Mouse (Mus musculus) CH12.LX (cell line): ENCODE results near the gene BC003965. TPM values are rescaled to one million over a fixed set of nuclear protein-coding genes. Genes with fewer than 3 reads are reported as not detected.

Source experiments
- DNase-seq: peaks from one replicate; pipeline ENCODE4 v3.0.0-alpha.2; 2013; ENCODE audit errors: extremely low read depth
- H3K27ac ChIP-seq: 2 replicates; pipeline ENCODE4 v1.5.1; 2012; ENCODE audit warnings: low read depth, mild to moderate bottlenecking, control low read depth, moderate library complexity; ENCODE audit not compliant: insufficient read depth
- H3K27me3 ChIP-seq: replicated peaks from 2 replicates; pipeline ENCODE3; 2012; ENCODE audit warnings: inconsistent platforms
- H3K36me3 ChIP-seq, 2 experiments: replicated peaks in 1 of 2; 2 replicates each; pipeline versions ENCODE3 to v1.6.1; 2012; ENCODE audit warnings: inconsistent platforms in 1 of 2, low read length in 1 of 2, mild to moderate bottlenecking in 1 of 2, mixed read lengths in 1 of 2, moderate library complexity in 1 of 2; ENCODE audit not compliant: control insufficient read depth in 1 of 2, insufficient read depth in 1 of 2
- H3K4me1 ChIP-seq, 2 experiments: 2 replicates each; pipeline ENCODE4 v1.6.1; 2012; ENCODE audit warnings: inconsistent platforms in 1 of 2, moderate library complexity in 1 of 2; ENCODE audit not compliant: insufficient read depth in 2 of 2, control insufficient read depth in 1 of 2
- H3K4me2 ChIP-seq: 2 replicates; pipeline ENCODE4 v1.6.1; 2012; ENCODE audit warnings: low read depth, mild to moderate bottlenecking, control low read depth; ENCODE audit not compliant: poor library complexity, insufficient read depth, severe bottlenecking
- H3K4me3 ChIP-seq, 3 experiments: fragments of 150-350 bp in 1 of 3; sonication (generic) in 1 of 3; replicated peaks in 1 of 3; 2 replicates each; pipeline versions ENCODE3 to v1.5.1; 2011 to 2012; ENCODE audit warnings: low read depth in 2 of 3, low read length in 2 of 3, mild to moderate bottlenecking in 2 of 3, moderate library complexity in 2 of 3, control low read depth in 1 of 3, improper control_type of control experiment in 1 of 3, inconsistent platforms in 1 of 3, mixed read lengths in 1 of 3; ENCODE audit not compliant: poor library complexity in 1 of 3
- H3K79me2 ChIP-seq: replicated peaks from 2 replicates; pipeline ENCODE4 v1.6.1; 2012; ENCODE audit warnings: mild to moderate bottlenecking, moderate library complexity; ENCODE audit not compliant: control insufficient read depth, poor library complexity, insufficient read depth, severe bottlenecking; ENCODE audit errors: extremely low read depth
- H3K9ac ChIP-seq: 2 replicates; pipeline ENCODE4 v1.6.1; 2012; ENCODE audit warnings: low read depth, mild to moderate bottlenecking, control low read depth, moderate library complexity; ENCODE audit not compliant: insufficient read depth
- H3K9me3 ChIP-seq: replicated peaks from 2 replicates; pipeline ENCODE3; 2012; ENCODE audit warnings: low read length, inconsistent platforms, mixed read lengths
- BHLHE40 ChIP-seq: IDR thresholded peaks from 2 replicates; pipeline ENCODE4 v1.6.1; 2011; ENCODE audit warnings: mild to moderate bottlenecking, low read depth, low read length, improper control_type of control experiment
- CHD1 ChIP-seq: IDR thresholded peaks from 2 replicates; pipeline ENCODE4 v1.6.1; 2012; ENCODE audit warnings: low read depth, low read length, improper control_type of control experiment, inconsistent platforms
- CHD2 ChIP-seq: IDR thresholded peaks from 2 replicates; pipeline ENCODE4 v1.6.1; 2011; ENCODE audit warnings: low read length, improper control_type of control experiment
- CTCF ChIP-seq, 2 experiments: IDR thresholded peaks in 1 of 2; conservative IDR thresholded peaks in 1 of 2; 2 replicates each; pipeline ENCODE4 v1.5.1; 2011 to 2012; ENCODE audit warnings: low read depth in 2 of 2, low read length in 2 of 2, improper control_type of control experiment in 1 of 2, inconsistent platforms in 1 of 2, mild to moderate bottlenecking in 1 of 2, moderate library complexity in 1 of 2
- E2F4 ChIP-seq: IDR thresholded peaks from 2 replicates; pipeline ENCODE4 v1.6.1; 2011; ENCODE audit warnings: low read depth, low read length, improper control_type of control experiment; ENCODE audit not compliant: insufficient replicate concordance
- ELF1 ChIP-seq: IDR thresholded peaks from 2 replicates; pipeline ENCODE4 v1.6.1; 2014; ENCODE audit warnings: low read depth, mild to moderate bottlenecking, inconsistent platforms, low read length, improper control_type of control experiment
- EP300 ChIP-seq: IDR thresholded peaks from 2 replicates; pipeline ENCODE4 v1.6.1; 2011; ENCODE audit warnings: low read length, improper control_type of control experiment
- ETS1 ChIP-seq: conservative IDR thresholded peaks from 2 replicates; pipeline ENCODE4 v1.6.1; 2012; ENCODE audit warnings: low read depth, mild to moderate bottlenecking, inconsistent platforms, low read length, improper control_type of control experiment, moderate library complexity
- GABPA ChIP-seq: IDR thresholded peaks from 2 replicates; pipeline ENCODE4 v1.6.1; 2012; ENCODE audit warnings: low read depth, low read length, improper control_type of control experiment, inconsistent platforms; ENCODE audit not compliant: insufficient replicate concordance
- HCFC1 ChIP-seq: IDR thresholded peaks from 2 replicates; pipeline ENCODE4 v1.6.1; 2012; ENCODE audit warnings: low read depth, mild to moderate bottlenecking, inconsistent platforms, low read length, improper control_type of control experiment
- IRF4 ChIP-seq: IDR thresholded peaks from 2 replicates; pipeline ENCODE4 v1.6.1; 2014; ENCODE audit warnings: low read depth, mild to moderate bottlenecking, inconsistent platforms, low read length, improper control_type of control experiment
- JUN ChIP-seq: IDR thresholded peaks from 2 replicates; pipeline ENCODE4 v1.6.1; 2011; ENCODE audit warnings: low read depth, mild to moderate bottlenecking, low read length, improper control_type of control experiment, moderate library complexity; ENCODE audit not compliant: insufficient read depth
- JUND ChIP-seq: conservative IDR thresholded peaks from 2 replicates; pipeline ENCODE4 v1.6.1; 2011; ENCODE audit warnings: low read depth, low read length, improper control_type of control experiment
- KAT2A ChIP-seq: IDR thresholded peaks from 2 replicates; pipeline ENCODE4 v1.6.1; 2012; ENCODE audit warnings: low read length, improper control_type of control experiment, inconsistent platforms; ENCODE audit not compliant: insufficient replicate concordance
- MAFK ChIP-seq: IDR thresholded peaks from 2 replicates; pipeline ENCODE4 v1.6.1; 2011; ENCODE audit warnings: low read length, improper control_type of control experiment; ENCODE audit not compliant: insufficient replicate concordance
- MAX ChIP-seq: IDR thresholded peaks from 2 replicates; pipeline ENCODE4 v1.6.1; 2011; ENCODE audit warnings: low read length, improper control_type of control experiment
- MAZ ChIP-seq: IDR thresholded peaks from 2 replicates; pipeline ENCODE4 v1.6.1; 2012; ENCODE audit warnings: low read depth, mild to moderate bottlenecking, inconsistent platforms, low read length, improper control_type of control experiment, moderate library complexity
- MEF2A ChIP-seq: IDR thresholded peaks from 2 replicates; pipeline ENCODE4 v1.6.1; 2014; ENCODE audit warnings: low read depth, mild to moderate bottlenecking, inconsistent platforms, low read length, improper control_type of control experiment, borderline replicate concordance
- MXI1 ChIP-seq: IDR thresholded peaks from 2 replicates; pipeline ENCODE4 v1.6.1; 2011; ENCODE audit warnings: mild to moderate bottlenecking, low read depth, low read length, improper control_type of control experiment
- MYC ChIP-seq: IDR thresholded peaks from 2 replicates; pipeline ENCODE4 v1.6.1; 2011; ENCODE audit warnings: low read depth, mild to moderate bottlenecking, improper control_type of control experiment, low read length
- NELFE ChIP-seq: IDR thresholded peaks from 2 replicates; pipeline ENCODE4 v1.6.1; 2011; ENCODE audit warnings: low read depth, low read length, improper control_type of control experiment
- NRF1 ChIP-seq: IDR thresholded peaks from 2 replicates; pipeline ENCODE4 v1.6.1; 2014; ENCODE audit warnings: low read depth, mild to moderate bottlenecking, inconsistent platforms, low read length, improper control_type of control experiment, moderate library complexity
- PAX5 ChIP-seq: IDR thresholded peaks from 2 replicates; pipeline ENCODE4 v1.6.1; 2012; ENCODE audit warnings: low read length, inconsistent platforms, mixed read lengths
- POLR2A ChIP-seq: IDR thresholded peaks from 2 replicates; pipeline ENCODE4 v1.6.1; 2011; ENCODE audit warnings: low read depth, mild to moderate bottlenecking, improper control_type of control experiment, low read length
- POLR2AphosphoS2 ChIP-seq: IDR thresholded peaks from 2 replicates; pipeline ENCODE4 v1.6.1; 2011; ENCODE audit warnings: low read depth, low read length, improper control_type of control experiment
- RAD21 ChIP-seq: IDR thresholded peaks from 2 replicates; pipeline ENCODE4 v1.6.1; 2011; ENCODE audit warnings: low read depth, mild to moderate bottlenecking, low read length, improper control_type of control experiment, moderate library complexity
- RCOR1 ChIP-seq: conservative IDR thresholded peaks from 2 replicates; pipeline ENCODE4 v1.6.1; 2012; ENCODE audit warnings: low read depth, mild to moderate bottlenecking, inconsistent platforms, low read length, improper control_type of control experiment
- SIN3A ChIP-seq: IDR thresholded peaks from 2 replicates; pipeline ENCODE4 v1.6.1; 2012; ENCODE audit warnings: low read length, improper control_type of control experiment, inconsistent platforms
- SMC3 ChIP-seq: IDR thresholded peaks from 2 replicates; pipeline ENCODE4 v1.6.1; 2011; ENCODE audit warnings: low read depth, low read length, improper control_type of control experiment
- TBP ChIP-seq: conservative IDR thresholded peaks from 2 replicates; pipeline ENCODE4 v1.6.1; 2011; ENCODE audit warnings: low read depth, low read length, improper control_type of control experiment
- TCF12 ChIP-seq: IDR thresholded peaks from 2 replicates; pipeline ENCODE4 v1.6.1; 2014; ENCODE audit warnings: low read depth, mild to moderate bottlenecking, inconsistent platforms, low read length, improper control_type of control experiment
- UBTF ChIP-seq: IDR thresholded peaks from 2 replicates; pipeline ENCODE4 v1.6.1; 2012; ENCODE audit warnings: low read depth, mild to moderate bottlenecking, inconsistent platforms, low read length, improper control_type of control experiment, moderate library complexity
- USF1 ChIP-seq: IDR thresholded peaks from 2 replicates; pipeline ENCODE4 v1.6.1; 2014; ENCODE audit warnings: low read depth, mild to moderate bottlenecking, inconsistent platforms, low read length, improper control_type of control experiment
- USF2 ChIP-seq: conservative IDR thresholded peaks from 2 replicates; pipeline ENCODE4 v1.6.1; 2011; ENCODE audit warnings: low read depth, low read length, improper control_type of control experiment
- ZC3H11A ChIP-seq: IDR thresholded peaks from 2 replicates; pipeline ENCODE4 v1.6.1; 2012; ENCODE audit warnings: low read depth, mild to moderate bottlenecking, inconsistent platforms, low read length, improper control_type of control experiment
- ZKSCAN1 ChIP-seq: IDR thresholded peaks from 2 replicates; pipeline ENCODE4 v1.6.1; 2012; ENCODE audit warnings: low read depth, inconsistent platforms, low read length, improper control_type of control experiment, borderline replicate concordance
- ZMIZ1 ChIP-seq: IDR thresholded peaks from 2 replicates; pipeline ENCODE4 v1.6.1; 2012; ENCODE audit warnings: low read depth, mild to moderate bottlenecking, inconsistent platforms, low read length, improper control_type of control experiment
- ZNF384 ChIP-seq: IDR thresholded peaks from 2 replicates; pipeline ENCODE4 v1.6.1; 2012; ENCODE audit warnings: low read depth, low read length, improper control_type of control experiment, inconsistent platforms
- dilution Hi-C: fragments of 300-500 bp; cut with MboI; formaldehyde crosslinking; loops from 2 replicates; pipeline ENCODE4 v1.14.3; 2020; ENCODE audit warnings: low sequenced_read_pairs; ENCODE audit not compliant: extremely low pct_unique_long_range_greater_than_20kb, extremely low pct_ligation_motif_present
- in situ Hi-C: fragments of 300-500 bp; cut with MboI; formaldehyde crosslinking; loops from 3 replicates; pipeline ENCODE4 v1.14.3; 2019; ENCODE audit warnings: low sequenced_read_pairs, low pct_ligation_motif_present, low pct_unique_long_range_greater_than_20kb, mixed read lengths
- polyA plus RNA-seq: library from polyadenylated mRNA; unstranded; fragments of >175 nt; gene quantifications from 2 replicates; pipeline ENCODE4 v1.2.1, GENCODE M21; 2012; ENCODE audit warnings: low read depth; ENCODE audit not compliant: insufficient read length
- total RNA-seq, 2 experiments: library from RNA; depleted of rRNA; stranded (reverse); fragments of 300-350 nt in 1 of 2; fragments of >200 nt in 1 of 2; gene quantifications; 2 replicates each; pipeline ENCODE4 v1.2.3; 2012 to 2014

The BC003965 gene
- total RNA-seq (2012; rRNA removed) (18.7 and 22.3 TPM in 2 replicates), total RNA-seq (2014; rRNA removed) (24.7 and 25.4 TPM in 2 replicates), polyA plus RNA-seq (24.9 and 25.1 TPM in 2 replicates)

GRCm38 (mm10) chr17:25184129-25184691, at the start of gene BC003965:
BC003965 (plus strand) TSS chr17:25184554.
- H3K79me2 ChIP-seq = peaks cover 22% of the 10 kb centered on the region
- peak within 1 kb of the TSS; percentile 52 for H3K27ac ChIP-seq
- H3K36me3 ChIP-seq = peaks cover 0 to 18% of the 10 kb centered on the region in 2 experiments
- H3K4me3 ChIP-seq = peak within 1 kb of the TSS; percentile 89 to 94 (median 94)
- DNase-seq = peak; percentile 99
- peaks cover 4 to 35% of the 10 kb centered on the region in 2 experiments; a peak in 3 of 4 replicates for H3K4me1 ChIP-seq
- peaks cover 23% of the 10 kb centered on the region for H3K27me3 ChIP-seq
- TF ChIP-seq USF1 (no peak), NRF1 (peak; percentile 41; the same call in 1 of the 2 replicates), CHD1 (no peak), PAX5 (no peak), KAT2A (peak; percentile 97), E2F4 (0 out of 2 replicates have a peak, but pooled peaks have one; percentile 20), ELF1 (peak; percentile 96), MXI1 (peak; percentile 98), TCF12 (peak; percentile 94), CHD2 (peak; percentile 42; the same call in 1 of the 2 replicates), ZNF384 (no peak), EP300 (no peak), HCFC1 (peak; percentile 99), SMC3 (no peak), USF2 (no peak), ETS1 (peak; percentile 40; the same call in 1 of the 2 replicates), IRF4 (peak; percentile 56; the same call in 1 of the 2 replicates), MAX (peak; percentile 97), UBTF (no peak), ZKSCAN1 (no peak; the same call in 1 of the 2 replicates), ZC3H11A (no peak), RAD21 (no peak), RCOR1 (peak; percentile 62; the same call in 1 of the 2 replicates), ZMIZ1 (peak; percentile 89; the same call in 1 of the 2 replicates), BHLHE40 (peak; percentile 87), POLR2AphosphoS2 (peak; percentile 89; the same call in 1 of the 2 replicates), MYC (peak; percentile 99), MAFK (no peak), TBP (peak; percentile 84), CTCF (conservative IDR thresholded peaks at IDR 0.05 in 1 of 2, IDR thresholded peaks at IDR 0.05 in 1 of 2; ENCODE audit: low read depth in 2 of 2, low read length in 2 of 2) (no peak), GABPA (peak; percentile 75; the same call in 1 of the 2 replicates), MEF2A (peak; percentile 83; the same call in 1 of the 2 replicates), JUND (0 out of 2 replicates have a peak, but pooled peaks have one; percentile 8), POLR2A (peak; percentile 97), MAZ (no peak), SIN3A (peak; percentile 99), NELFE (peak; percentile 98), JUN (no peak)
- in situ Hi-C loops = loop anchor here (10.0 kb wide), 1 partner anchor 91 kb away; the partner anchor contains the start of gene Ube2i
- H3K9me3 ChIP-seq = no peaks in the 10 kb centered on the region
- peak within 1 kb of the TSS; percentile 95 for H3K4me2 ChIP-seq
- dilution Hi-C loops = no loop called here
- H3K9ac ChIP-seq = peak within 1 kb of the TSS; percentile 95
